8 mouse cellular contexts compared by ENCODE assay signal in genomic region chr2:28755451-28755850, GRCm38 (mm10). TPM values are rescaled to one million over a fixed set of nuclear protein-coding genes. Genes with fewer than 3 reads are reported as not detected.
DNase-seq lines count a peak whose midpoint lies in the region; ATAC-seq and TF ChIP-seq lines count a peak whose summit lies in the region.

No protein-coding gene starts in this region.

- H3K4me3 ChIP-seq in kidney, embryonic 15.5 days (replicated peaks) = no peak overlapping the region
- no peak overlapping the region for H3K4me3 ChIP-seq in liver, adult 2 months (ENCODE audit: insufficient read depth, low read depth, low read length)

- no peak for ATAC-seq in kidney, embryonic 15.5 days (replicated peaks; ENCODE audit: low FRiP score)
- peak; percentile 53; the same call in 1 of the 2 replicates for ATAC-seq in neutrophil, adult 5-6 weeks (ENCODE audit: extremely low read depth, insufficient number of reproducible peaks, low FRiP score, poor library complexity, severe bottlenecking)

- DNase-seq in 3134 (ENCODE audit: extremely low read depth, insufficient read length, low spot score) = peak; percentile 27
- DNase-seq in Muller cell, postnatal 12 days (ENCODE audit: inconsistent ontology term) = peak; percentile 60
- peak; percentile 84 for DNase-seq in cerebellum, adult 9-10 months
- DNase-seq in frontal cortex, postnatal 36 days (ENCODE audit: low spot score in 2 of 2) = peak; percentile 85 to 86
- peak; percentile 55 for DNase-seq in liver, adult 2 months (ENCODE audit: extremely low read depth, low read depth, low spot score)
- DNase-seq in thymus, adult 18-20 months = peak; percentile 41 to 60

- H3K79me2 ChIP-seq in liver, adult 2 months (ENCODE audit: control insufficient read depth, insufficient read depth, low read length) = no peaks in the 10 kb centered on the region

- WGBS in kidney, embryonic 15.5 days = 3% methylated on average over 7 of the region's 7 CpGs
- WGBS in liver, adult 2 months = 3% methylated on average over 7 of the region's 7 CpGs

- H3K27me3 ChIP-seq in kidney, embryonic 15.5 days = peaks cover 83% of the 10 kb centered on the region
- no peaks in the 10 kb centered on the region for H3K27me3 ChIP-seq in liver, adult 2 months (ENCODE audit: control insufficient read depth, insufficient read depth, low read length)

- H3K9me3 ChIP-seq in kidney, embryonic 15.5 days (replicated peaks) = no peaks in the 10 kb centered on the region

- no peaks in the 10 kb centered on the region for H3K36me3 ChIP-seq in kidney, embryonic 15.5 days
- H3K36me3 ChIP-seq in liver, adult 2 months (ENCODE audit: control insufficient read depth, insufficient read depth, low read length) = no peaks in the 10 kb centered on the region

- no peak overlapping the region for H3K27ac ChIP-seq in kidney, embryonic 15.5 days
- no peak overlapping the region for H3K27ac ChIP-seq in liver, adult 2 months (replicated peaks; ENCODE audit: insufficient read depth, low read depth, low read length)

- peaks cover 31% of the 10 kb centered on the region for H3K4me1 ChIP-seq in kidney, embryonic 15.5 days
- no peaks in the 10 kb centered on the region for H3K4me1 ChIP-seq in liver, adult 2 months (ENCODE audit: control insufficient read depth, insufficient read depth, low read length)

- H3K9ac ChIP-seq in kidney, embryonic 15.5 days = no peak overlapping the region
- no peak overlapping the region for H3K9ac ChIP-seq in liver, adult 2 months (ENCODE audit: low read depth, low read length)

- H3K4me2 ChIP-seq in kidney, embryonic 15.5 days = 0 out of 2 replicates have a peak overlapping the region, but pooled peaks have one; percentile 22

- no peak for TF ChIP-seq POLR2A in liver, adult 2 months (IDR thresholded peaks at IDR 0.05; ENCODE audit: extremely low read depth, insufficient read depth, low read length)

- peak; percentile 56 for TF ChIP-seq CTCF in liver, adult 2 months (IDR thresholded peaks at IDR 0.05; ENCODE audit: low read depth, low read length)

RNA-seq across cellular contexts. Expression of gene Ak8, which starts 55.5 kb away (rescaled TPM):
- 0.99 and 1.0 TPM in 2 replicates for polyA plus RNA-seq in kidney, embryonic 15.5 days (2015; fragmentation: Nextera tagmentation; extraction: Ambion mirVana)
- not detected in 2 replicates for total RNA-seq in liver, adult 2 months (2014; rRNA removed)
- polyA plus RNA-seq in liver, adult 2 months (2012; rRNA removed) = 0.09 TPM in 1 of 2 replicates, not detected in the other
- 1.4 TPM in 1 of 2 replicates, not detected in the other for total RNA-seq in neutrophil, adult 5-6 weeks (2017)

RNA-seq across cellular contexts. Expression of gene Spaca9, which starts 55.9 kb away (rescaled TPM):
- polyA plus RNA-seq in kidney, embryonic 15.5 days (2015; fragmentation: Nextera tagmentation; extraction: Ambion mirVana) = 2.7 and 3.0 TPM in 2 replicates
- 0.60 TPM in 1 of 2 replicates, not detected in the other for total RNA-seq in liver, adult 2 months (2014; rRNA removed)
- polyA plus RNA-seq in liver, adult 2 months (2012; rRNA removed) = 0.16 and 0.26 TPM in 2 replicates
- 0.98 TPM in 1 of 2 replicates, not detected in the other for total RNA-seq in neutrophil, adult 5-6 weeks (2017)

Comparison
In these comparisons a context has a peak if more than half of its experiments do, and no peak if none do; other contexts are left out.
1. DNase-seq: peak in every context shown above with its lines; median percentile 86 in frontal cortex, postnatal 36 days; 84 in cerebellum, adult 9-10 months; 60 in Muller cell, postnatal 12 days; 55 in liver, adult 2 months; 50 in thymus, adult 18-20 months; 27 in 3134.